Mouse (Mus musculus) kidney, adult 2 months (tissue): Measurements from ENCODE around the gene Tas1r3. TPM values are rescaled to one million over a fixed set of nuclear protein-coding genes. Genes with fewer than 3 reads are reported as not detected.

ENCODE experiments used
- DNase-seq: peaks from one replicate; pipeline ENCODE4 v3.0.0; 2021
- H3K27ac ChIP-seq: fragments of 200-500 bp; 2 replicates; pipeline ENCODE4 v1.5.1; 2012; ENCODE audit warnings: low read depth, low read length, control low read depth, inconsistent platforms; ENCODE audit not compliant: insufficient read depth
- H3K27me3 ChIP-seq: fragments of 200-500 bp; replicated peaks from 2 replicates; pipeline ENCODE4 v1.6.1; 2012; ENCODE audit warnings: mild to moderate bottlenecking, moderate library complexity, low read length, inconsistent platforms; ENCODE audit not compliant: control insufficient read depth, insufficient read depth
- H3K36me3 ChIP-seq: fragments of 200-500 bp; 2 replicates; pipeline ENCODE4 v1.6.1; 2012; ENCODE audit warnings: mild to moderate bottlenecking, moderate library complexity, low read length, inconsistent platforms; ENCODE audit not compliant: control insufficient read depth, insufficient read depth
- H3K4me1 ChIP-seq: fragments of 200-500 bp; 2 replicates; pipeline ENCODE4 v1.6.1; 2011; ENCODE audit warnings: low read length; ENCODE audit not compliant: control insufficient read depth, insufficient read depth
- H3K4me3 ChIP-seq: fragments of 200-500 bp; 2 replicates; pipeline ENCODE4 v1.5.1; 2011; ENCODE audit warnings: mild to moderate bottlenecking, low read depth, low read length, control low read depth; ENCODE audit not compliant: insufficient read depth
- CTCF ChIP-seq: fragments of 200-500 bp; conservative IDR thresholded peaks from 2 replicates; pipeline ENCODE4 v1.5.1; 2011; ENCODE audit warnings: low read depth, mild to moderate bottlenecking, control low read depth, low read length, moderate library complexity, mixed read lengths; ENCODE audit not compliant: insufficient read depth, insufficient read length
- POLR2A ChIP-seq: fragments of 200-500 bp; IDR thresholded peaks from one replicate; pipeline ENCODE4 v1.6.1; 2011; ENCODE audit warnings: low read depth, low read length, control low read depth
- WGBS: fragments of 180-500 bp; shearing (Covaris S2); methylation state at CpG from one replicate; pipeline ENCODE4 v1.1.7; 2018; 5-methylcytosine and 5-hydroxymethylcytosine counted together
- polyA plus RNA-seq: library from polyadenylated mRNA; depleted of rRNA; stranded (reverse); fragments of >200 nt; gene quantifications from 2 replicates; pipeline ENCODE4 v1.2.3, GENCODE M21; 2012; rRNA removed

Tas1r3 gene
- 0.64 and 0.72 TPM in 2 replicates for polyA plus RNA-seq

DNA sequence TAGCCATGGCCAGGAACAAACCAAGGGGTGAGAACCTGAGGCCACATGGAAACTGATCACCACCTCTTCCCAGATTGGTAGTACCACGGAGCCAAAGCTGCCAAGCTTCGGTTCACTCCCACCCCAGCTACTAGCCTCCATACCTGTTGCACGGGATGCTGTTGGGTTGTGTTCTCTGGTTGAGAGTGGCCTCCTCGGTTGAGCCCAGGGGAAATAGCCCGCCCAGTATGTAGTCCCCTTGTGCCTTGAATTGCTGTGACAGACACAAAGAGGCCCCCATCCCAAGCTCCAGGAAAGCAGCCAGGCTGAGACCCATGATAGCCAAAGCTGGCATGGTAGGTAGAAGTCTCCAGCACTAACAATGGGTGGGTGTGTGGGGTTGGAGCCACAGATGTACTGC, at the start of gene Tas1r3:
TSS of gene Tas1r3 (minus strand) at position 362 of the 400 bp plus-strand sequence.
- Histone ChIP-seq H3K4me3 (no peak within 1 kb of the TSS), H3K36me3 (no peaks in the 10 kb centered on the region), H3K27me3 (no peaks in the 10 kb centered on the region), H3K27ac (no peak within 1 kb of the TSS), H3K4me1 (no peaks in the 10 kb centered on the region)
- DNase-seq, result no peak
- WGBS, result 80% methylated on average over 5 of the region's 5 CpGs
- TF ChIP-seq POLR2A, result no peak
- TF ChIP-seq CTCF, result no peak

DNA sequence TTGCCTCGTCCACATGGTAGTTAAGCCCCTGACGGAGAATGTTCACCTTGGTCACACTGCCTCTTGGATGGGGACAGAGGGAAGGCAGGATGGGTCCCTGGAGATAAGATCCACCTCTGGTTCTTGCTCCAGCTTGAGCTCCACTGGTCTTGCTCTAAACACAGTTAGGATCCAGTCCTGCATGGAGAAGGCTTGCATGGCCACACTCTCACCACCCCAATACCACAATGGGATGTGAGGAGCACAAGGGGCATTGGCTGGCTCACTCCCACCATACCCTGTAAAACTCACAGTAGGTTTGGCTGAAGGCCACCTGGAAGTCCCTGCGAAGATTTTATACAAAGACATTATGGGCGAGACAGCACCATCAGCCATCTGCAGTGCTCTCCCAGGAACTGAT, 45.6 kb upstream of the Tas1r3 start:
- Histone ChIP-seq H3K4me1 (no peaks in the 10 kb centered on the region), H3K27me3 (no peaks in the 10 kb centered on the region), H3K4me3 (no peak overlapping the region), H3K36me3 (no peaks in the 10 kb centered on the region), H3K27ac (no peak overlapping the region)
- TF ChIP-seq CTCF (no peak), POLR2A (no peak)
- DNase-seq, result no peak
- 91% methylated on average over 4 of the region's 4 CpGs for WGBS

GRCm38 (mm10) chr4:155908281-155908680, 45.1 kb upstream of the Tas1r3 start:
- H3K27ac ChIP-seq, result no peak overlapping the region
- TF ChIP-seq CTCF (no peak), POLR2A (no peak)
- no peaks in the 10 kb centered on the region for H3K36me3 ChIP-seq
- H3K4me1 ChIP-seq, result no peaks in the 10 kb centered on the region
- no peak overlapping the region for H3K4me3 ChIP-seq
- 76% methylated on average over 7 of the region's 7 CpGs for WGBS
- H3K27me3 ChIP-seq, result no peaks in the 10 kb centered on the region
- DNase-seq, result no peak

GRCm38 (mm10) chr4:155907003-155907402, 43.8 kb upstream of the Tas1r3 start:
- no peak overlapping the region for H3K27ac ChIP-seq
- H3K4me3 ChIP-seq, result no peak overlapping the region
- peak; percentile 0 for DNase-seq
- 67% methylated on average over 11 of the region's 11 CpGs for WGBS
- TF ChIP-seq POLR2A, result no peak
- TF ChIP-seq CTCF, result no peak
- no peaks in the 10 kb centered on the region for H3K27me3 ChIP-seq
- no peaks in the 10 kb centered on the region for H3K4me1 ChIP-seq
- no peaks in the 10 kb centered on the region for H3K36me3 ChIP-seq

DNA sequence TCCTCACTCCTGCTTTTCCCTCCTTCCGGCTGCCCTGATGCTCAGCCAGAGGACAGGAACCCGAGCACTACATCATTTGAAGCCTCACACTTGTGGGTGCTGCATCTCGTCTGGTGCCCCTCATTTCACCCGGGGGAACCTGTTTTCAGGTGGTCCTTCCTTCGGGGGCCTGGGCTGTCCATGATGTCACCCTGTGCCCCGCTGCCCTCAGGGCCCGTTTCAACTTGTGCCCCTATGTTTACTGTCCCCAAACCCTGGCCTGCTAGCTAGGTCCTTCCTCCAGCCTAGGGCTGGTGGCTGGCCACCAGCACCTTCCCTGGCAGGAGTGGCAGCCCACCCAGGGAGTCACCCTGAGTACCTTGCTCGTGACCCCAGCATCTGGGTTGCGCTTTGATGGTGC, 43.0 kb upstream of the Tas1r3 start:
- Histone ChIP-seq H3K4me3 (no peak overlapping the region), H3K27me3 (no peaks in the 10 kb centered on the region), H3K27ac (no peak overlapping the region), H3K4me1 (no peaks in the 10 kb centered on the region), H3K36me3 (no peaks in the 10 kb centered on the region)
- WGBS, result 81% methylated on average over 9 of the region's 9 CpGs
- TF ChIP-seq POLR2A, result no peak
- no peak for DNase-seq

DNA sequence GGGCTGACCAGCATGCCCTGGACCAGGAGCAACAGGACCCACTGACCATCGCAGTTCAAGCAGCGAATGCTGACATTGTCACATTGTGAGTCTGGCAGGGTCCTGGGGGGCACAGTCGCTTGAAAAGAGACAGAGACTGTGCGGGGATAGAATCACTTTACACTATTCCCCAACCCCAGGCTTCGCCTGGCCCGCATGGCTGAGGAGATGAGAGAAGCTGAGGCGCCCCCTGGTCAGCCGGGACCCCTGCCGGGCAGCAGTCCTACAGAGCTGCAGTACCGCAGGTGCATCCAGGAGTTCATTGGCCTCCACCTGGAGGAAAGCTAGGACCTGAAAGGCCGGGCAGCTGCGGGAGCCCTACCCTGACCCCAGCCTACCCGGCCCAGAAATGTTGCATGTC, 42.5 kb upstream of the Tas1r3 start:
- Histone ChIP-seq H3K27ac (no peak overlapping the region), H3K4me1 (no peaks in the 10 kb centered on the region), H3K27me3 (no peaks in the 10 kb centered on the region), H3K36me3 (no peaks in the 10 kb centered on the region), H3K4me3 (no peak overlapping the region)
- TF ChIP-seq CTCF, result no peak
- no peak for DNase-seq
- WGBS, result 89% methylated on average over 13 of the region's 13 CpGs

DNA sequence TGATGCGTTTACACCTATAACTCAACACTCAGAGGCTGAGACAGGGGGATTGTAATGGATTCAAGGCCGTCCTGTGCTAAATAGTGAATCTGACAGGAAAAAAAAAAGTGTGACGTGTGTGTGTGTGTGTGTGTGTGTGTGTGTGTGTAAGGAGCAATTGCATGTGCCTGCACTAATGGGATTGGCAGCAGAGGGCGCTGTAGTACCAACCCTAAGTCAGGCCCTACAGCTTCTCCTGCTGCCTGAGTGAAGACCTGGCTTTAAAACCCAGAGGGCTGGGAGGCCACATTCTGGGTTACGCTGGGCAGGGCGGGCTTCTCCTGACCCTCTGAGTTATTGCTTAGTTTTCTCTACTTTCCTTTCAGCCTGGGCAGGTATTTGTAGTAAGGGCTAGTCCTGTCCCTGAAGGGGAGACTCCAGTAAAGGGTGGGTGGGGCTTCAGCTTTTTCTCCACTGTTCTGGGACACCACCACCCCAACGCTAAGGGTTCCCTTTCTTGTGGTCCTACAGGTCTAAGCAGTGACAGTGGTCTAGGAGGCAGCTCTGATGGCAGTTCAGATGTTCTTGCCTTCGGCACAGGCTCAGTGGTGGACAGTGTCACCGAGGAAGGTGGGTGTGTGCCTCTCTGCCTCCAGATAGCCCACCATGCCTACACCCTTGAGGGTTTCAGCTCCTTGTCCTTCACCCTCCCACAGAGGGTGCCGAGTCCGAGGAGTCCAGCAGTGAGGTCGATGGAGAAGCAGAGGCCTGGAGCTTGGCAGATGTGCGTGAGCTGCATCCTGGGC, 41.3 kb upstream of the Tas1r3 start:
- H3K27me3 ChIP-seq, result no peaks in the 10 kb centered on the region
- peak; percentile 5 for DNase-seq
- H3K36me3 ChIP-seq, result no peaks in the 10 kb centered on the region
- WGBS, result 94% methylated on average over 13 of the region's 13 CpGs
- H3K27ac ChIP-seq, result no peak overlapping the region
- H3K4me3 ChIP-seq, result no peak overlapping the region
- TF ChIP-seq CTCF, result peak; percentile 43; the same call in 1 of the 2 replicates
- TF ChIP-seq POLR2A, result no peak
- no peaks in the 10 kb centered on the region for H3K4me1 ChIP-seq

GRCm38 (mm10) chr4:155903246-155903645, 40.1 kb upstream of the Tas1r3 start:
- H3K36me3 ChIP-seq, result no peaks in the 10 kb centered on the region
- H3K4me3 ChIP-seq, result no peak overlapping the region
- DNase-seq, result no peak
- TF ChIP-seq POLR2A (no peak), CTCF (no peak)
- WGBS, result 95% methylated on average over 13 of the region's 13 CpGs
- no peak overlapping the region for H3K27ac ChIP-seq
- H3K4me1 ChIP-seq, result no peaks in the 10 kb centered on the region
- H3K27me3 ChIP-seq, result no peaks in the 10 kb centered on the region
